Mouse (Mus musculus) hindbrain, embryonic 15.5 days (tissue): Measurements from ENCODE around the gene Vamp8. TPM values are rescaled to one million over a fixed set of nuclear protein-coding genes. Genes with fewer than 3 reads are reported as not detected.
A peak's percentile ranks its signal among the peaks of the same experiment; 100 is the strongest.

Experiments
- ATAC-seq: fragments of 200-750 bp; cut with Nextera tagmentation; 2 replicates; pipeline ENCODE4 v1.8.0; 2017; ENCODE audit warnings: low read depth, moderate number of reproducible peaks, moderate TSS enrichment; ENCODE audit not compliant: low FRiP score
- H3K27ac ChIP-seq: fragments of 300-500 bp; sonication (generic); replicated peaks from 2 replicates; pipeline ENCODE4 v1.5.1; 2015; ENCODE audit warnings: mild to moderate bottlenecking, inconsistent platforms
- H3K27me3 ChIP-seq: fragments of 300-500 bp; sonication (generic); 2 replicates; pipeline ENCODE4 v1.6.1; 2015; ENCODE audit warnings: control low read depth, inconsistent platforms
- H3K36me3 ChIP-seq: fragments of 300-500 bp; sonication (generic); 2 replicates; pipeline ENCODE4 v1.6.1; 2015; ENCODE audit warnings: control low read depth, inconsistent platforms
- H3K4me1 ChIP-seq: fragments of 300-500 bp; sonication (generic); replicated peaks from 2 replicates; pipeline ENCODE4 v1.6.1; 2015; ENCODE audit warnings: control low read depth, inconsistent platforms
- H3K4me2 ChIP-seq: fragments of 300-500 bp; sonication (generic); 2 replicates; pipeline ENCODE4 v1.6.1; 2015; ENCODE audit warnings: moderate library complexity, mild to moderate bottlenecking, inconsistent platforms
- H3K4me3 ChIP-seq: fragments of 300-500 bp; sonication (generic); 2 replicates; pipeline ENCODE4 v1.5.1; 2015; ENCODE audit warnings: mild to moderate bottlenecking, inconsistent platforms
- H3K9ac ChIP-seq: fragments of 300-500 bp; sonication (generic); 2 replicates; pipeline ENCODE4 v1.6.1; 2015; ENCODE audit warnings: inconsistent platforms
- H3K9me3 ChIP-seq: fragments of 300-500 bp; sonication (generic); 2 replicates; pipeline ENCODE4 v1.6.1; 2016; ENCODE audit warnings: control low read depth, inconsistent platforms
- WGBS: fragments of 180-500 bp; shearing (Covaris S2); methylation state at CpG from one replicate; pipeline ENCODE4 v1.1.7; 2015; 5-methylcytosine and 5-hydroxymethylcytosine counted together
- polyA plus RNA-seq: library from polyadenylated mRNA; unstranded; fragments of >200 nt; fragmentation: Nextera tagmentation; extraction: Ambion mirVana; gene quantifications from 2 replicates; pipeline ENCODE4 v1.2.1, GENCODE M21; 2015

The Vamp8 gene
- polyA plus RNA-seq, 1 experiment from 2014 or later: 24.4 TPM

GRCm38 (mm10) chr6:72367460-72367974 lies 23.0 kb downstream of the Vamp8 start:
- ATAC-seq: no peak
- Histone ChIP-seq H3K4me1 (peaks cover 7% of the 10 kb centered on the region), H3K9me3 (no peaks in the 10 kb centered on the region), H3K4me2 (no peak overlapping the region), H3K27ac (no peak overlapping the region), H3K27me3 (0 out of 2 replicates have a peak, but pooled peaks cover 2% of the 10 kb centered on the region), H3K4me3 (no peak overlapping the region), H3K36me3 (no peaks in the 10 kb centered on the region), H3K9ac (no peak overlapping the region)
- WGBS: 77% methylated on average over 4 of the region's 4 CpGs

GRCm38 (mm10) chr6:72366844-72367443 lies 23.6 kb downstream of the Vamp8 start, which contains the start of gene Rnf181:
Rnf181 (minus strand) TSS chr6:72366956.
- no peak within 1 kb of the TSS for H3K4me2 ChIP-seq
- H3K36me3 ChIP-seq: no peaks in the 10 kb centered on the region
- H3K4me3 ChIP-seq: no peak within 1 kb of the TSS
- no peak within 1 kb of the TSS for H3K27ac ChIP-seq
- H3K4me1 ChIP-seq: peaks cover 7% of the 10 kb centered on the region
- 0 out of 2 replicates have a peak, but pooled peaks cover 2% of the 10 kb centered on the region for H3K27me3 ChIP-seq
- no peak within 1 kb of the TSS for H3K9ac ChIP-seq
- no peak for ATAC-seq
- WGBS: 74% methylated on average over 4 of the region's 4 CpGs
- H3K9me3 ChIP-seq: no peaks in the 10 kb centered on the region

GRCm38 (mm10) chr6:72366304-72366703 lies 24.2 kb downstream of the Vamp8 start:
- WGBS: 66% methylated on average over 3 of the region's 3 CpGs
- no peaks in the 10 kb centered on the region for H3K36me3 ChIP-seq
- no peak overlapping the region for H3K4me3 ChIP-seq
- no peaks in the 10 kb centered on the region for H3K9me3 ChIP-seq
- H3K27ac ChIP-seq: no peak overlapping the region
- peaks cover 13% of the 10 kb centered on the region for H3K4me1 ChIP-seq
- H3K27me3 ChIP-seq: 0 out of 2 replicates have a peak, but pooled peaks cover 2% of the 10 kb centered on the region
- no peak for ATAC-seq
- H3K4me2 ChIP-seq: no peak overlapping the region
- no peak overlapping the region for H3K9ac ChIP-seq

- H3K4me3 ChIP-seq: no peak overlapping the region
- no peak for ATAC-seq
- no peak overlapping the region for H3K4me2 ChIP-seq
- H3K27me3 ChIP-seq: 0 out of 2 replicates have a peak, but pooled peaks cover 2% of the 10 kb centered on the region
- WGBS: 74% methylated on average over 6 of the region's 6 CpGs
- no peak overlapping the region for H3K27ac ChIP-seq
- peaks cover 6% of the 10 kb centered on the region; the same call in 1 of the 2 replicates for H3K36me3 ChIP-seq
- H3K9ac ChIP-seq: no peak overlapping the region
- peaks cover 25% of the 10 kb centered on the region for H3K4me1 ChIP-seq
- H3K9me3 ChIP-seq: no peaks in the 10 kb centered on the region
These were observed 25.5 kb downstream of the Vamp8 start for GRCm38 (mm10) chr6:72364985-72365384.

- Histone ChIP-seq H3K9me3 (no peaks in the 10 kb centered on the region), H3K4me2 (no peak overlapping the region), H3K27me3 (0 out of 2 replicates have a peak, but pooled peaks cover 2% of the 10 kb centered on the region), H3K27ac (no peak overlapping the region), H3K36me3 (peaks cover 15% of the 10 kb centered on the region), H3K4me1 (peaks cover 28% of the 10 kb centered on the region), H3K9ac (no peak overlapping the region), H3K4me3 (no peak overlapping the region)
- WGBS: 46% methylated on average over 7 of the region's 7 CpGs
- ATAC-seq: no peak
These were observed 26.5 kb downstream of the Vamp8 start for GRCm38 (mm10) chr6:72364009-72364408.

- peak overlapping the region; percentile 90 for H3K27ac ChIP-seq
- peaks cover 23% of the 10 kb centered on the region for H3K36me3 ChIP-seq
- 0 out of 2 replicates have a peak, but pooled peaks cover 2% of the 10 kb centered on the region for H3K27me3 ChIP-seq
- H3K9me3 ChIP-seq: no peaks in the 10 kb centered on the region
- H3K4me3 ChIP-seq: peak overlapping the region; percentile 74
- 1% methylated on average over 42 of the region's 42 CpGs for WGBS
- peak overlapping the region; percentile 68 for H3K9ac ChIP-seq
- ATAC-seq: peak; percentile 99
- H3K4me1 ChIP-seq: peaks cover 32% of the 10 kb centered on the region
- H3K4me2 ChIP-seq: peak overlapping the region; percentile 92
These were observed 28.1 kb downstream of the Vamp8 start for GRCm38 (mm10) chr6:72362132-72363028.

GRCm38 (mm10) chr6:72361121-72361551 lies 29.4 kb downstream of the Vamp8 start:
- 84% methylated on average over 5 of the region's 5 CpGs for WGBS
- peaks cover 45% of the 10 kb centered on the region for H3K4me1 ChIP-seq
- no peak overlapping the region for H3K27ac ChIP-seq
- H3K9ac ChIP-seq: peak overlapping the region; percentile 68
- H3K4me3 ChIP-seq: peak overlapping the region; percentile 74
- H3K4me2 ChIP-seq: peak overlapping the region; percentile 92
- H3K36me3 ChIP-seq: peaks cover 23% of the 10 kb centered on the region
- no peak for ATAC-seq
- no peaks in the 10 kb centered on the region for H3K9me3 ChIP-seq
- 0 out of 2 replicates have a peak, but pooled peaks cover 2% of the 10 kb centered on the region for H3K27me3 ChIP-seq

GRCm38 (mm10) chr6:72360599-72360935 lies 29.9 kb downstream of the Vamp8 start:
- WGBS: 48% methylated on average over 7 of the region's 7 CpGs
- no peak overlapping the region for H3K9ac ChIP-seq

GRCm38 (mm10) chr6:72359891-72360598 lies 30.5 kb downstream of the Vamp8 start:
- 0 out of 2 replicates have a peak, but pooled peaks cover 2% of the 10 kb centered on the region for H3K27me3 ChIP-seq
- 77% methylated on average over 11 of the region's 11 CpGs for WGBS
- no peak overlapping the region for H3K9ac ChIP-seq
- peaks cover 50% of the 10 kb centered on the region for H3K4me1 ChIP-seq
- H3K27ac ChIP-seq: no peak overlapping the region
- H3K36me3 ChIP-seq: peaks cover 23% of the 10 kb centered on the region
- ATAC-seq: no peak
- 0 out of 2 replicates have a peak overlapping the region, but pooled peaks have one; percentile 1 for H3K4me2 ChIP-seq
- H3K4me3 ChIP-seq: no peak overlapping the region
- no peaks in the 10 kb centered on the region for H3K9me3 ChIP-seq

More at GRCm38 (mm10) chr6:72360599-72360935, 29.9 kb downstream of the Vamp8 start:
- Histone ChIP-seq H3K9me3 (no peaks in the 10 kb centered on the region), H3K4me3 (0 out of 2 replicates have a peak overlapping the region, but pooled peaks have one; percentile 74), H3K4me1 (peaks cover 50% of the 10 kb centered on the region), H3K27ac (no peak overlapping the region), H3K4me2 (peak overlapping the region; percentile 92; the same call in 1 of the 2 replicates), H3K36me3 (peaks cover 23% of the 10 kb centered on the region), H3K27me3 (0 out of 2 replicates have a peak, but pooled peaks cover 2% of the 10 kb centered on the region)
- no peak for ATAC-seq

GRCm38 (mm10) chr6:72359343-72359742 lies 31.2 kb downstream of the Vamp8 start:
- ATAC-seq: no peak
- H3K27ac ChIP-seq: no peak overlapping the region
- H3K9me3 ChIP-seq: no peaks in the 10 kb centered on the region
- H3K4me1 ChIP-seq: peaks cover 56% of the 10 kb centered on the region
- no peak overlapping the region for H3K4me3 ChIP-seq
- 0 out of 2 replicates have a peak, but pooled peaks cover 1% of the 10 kb centered on the region for H3K27me3 ChIP-seq
- 73% methylated on average over 2 of the region's 2 CpGs for WGBS
- peaks cover 23% of the 10 kb centered on the region for H3K36me3 ChIP-seq
- H3K9ac ChIP-seq: no peak overlapping the region
- H3K4me2 ChIP-seq: no peak overlapping the region

- H3K27ac ChIP-seq: no peak overlapping the region
- WGBS: 92% methylated on average over 10 of the region's 10 CpGs
These were observed 32.3 kb downstream of the Vamp8 start for GRCm38 (mm10) chr6:72358086-72358764.

More at GRCm38 (mm10) chr6:72358086-72358764, 32.3 kb downstream of the Vamp8 start:
- ATAC-seq: no peak
- Histone ChIP-seq H3K9ac (no peak overlapping the region), H3K36me3 (peaks cover 23% of the 10 kb centered on the region), H3K4me1 (peaks cover 59% of the 10 kb centered on the region), H3K27me3 (no peaks in the 10 kb centered on the region), H3K9me3 (no peaks in the 10 kb centered on the region), H3K4me3 (no peak overlapping the region), H3K4me2 (no peak overlapping the region)
